Comparison of ENCODE assay signal across 8 mouse cellular contexts in the genomic region with DNA sequence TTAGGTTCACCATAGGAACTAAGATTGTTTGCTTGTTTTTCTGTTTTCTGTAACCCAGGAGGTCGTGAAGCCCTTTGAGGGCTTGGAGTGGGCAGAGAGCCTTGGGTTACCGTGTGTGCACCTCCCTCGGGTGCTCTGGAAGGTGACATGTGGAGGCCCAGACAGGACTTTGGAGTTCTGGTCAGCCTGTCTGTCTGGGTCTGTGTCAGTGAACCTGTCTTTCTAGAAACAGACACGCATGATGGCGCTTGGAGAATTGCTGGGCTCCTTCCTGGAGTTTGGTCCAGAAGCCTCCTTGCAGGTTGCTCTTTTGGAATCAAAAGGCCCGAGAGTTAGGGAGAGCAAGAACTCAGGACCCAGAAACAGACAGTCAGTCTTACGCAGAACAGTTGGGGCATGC. TPM values are rescaled to one million over a fixed set of nuclear protein-coding genes. Genes with fewer than 3 reads are reported as not detected.
DNase-seq lines count a peak whose midpoint lies in the region; ATAC-seq and TF ChIP-seq lines count a peak whose summit lies in the region.

No protein-coding gene starts in this region.

- peaks cover under 1% of the 10 kb centered on the region for H3K4me1 ChIP-seq in ES-Bruce4 (ENCODE audit: control insufficient read depth, insufficient read depth, low read length)
- peaks cover 53% of the 10 kb centered on the region for H3K4me1 ChIP-seq in heart, embryonic 13.5 days
- peaks cover 28% of the 10 kb centered on the region for H3K4me1 ChIP-seq in olfactory bulb, adult 2 months (ENCODE audit: control insufficient read depth, insufficient read depth, low read length)

- H3K36me3 ChIP-seq in ES-Bruce4 (ENCODE audit: control insufficient read depth, insufficient read depth, low read length, poor library complexity, severe bottlenecking), result peaks cover 54% of the 10 kb centered on the region
- peaks cover 71% of the 10 kb centered on the region for H3K36me3 ChIP-seq in heart, embryonic 13.5 days

- peak overlapping the region; percentile 69 for H3K4me2 ChIP-seq in heart, embryonic 13.5 days

- DNase-seq in adrenal gland, postnatal 10 days, result peak; percentile 26
- no peak for DNase-seq in adrenal gland, adult 18-20 months (ENCODE audit: low spot score in 2 of 2)
- DNase-seq in kidney, postnatal 36 days, result peak; percentile 78 to 81
- DNase-seq in adrenal gland, adult (ENCODE audit: inconsistent age in 2 of 2, low spot score in 1 of 2), result no peak
- no peak for DNase-seq in Muller cell, postnatal 12 days (ENCODE audit: inconsistent ontology term)

- H3K9me3 ChIP-seq in ES-Bruce4 (replicated peaks; ENCODE audit: control insufficient read depth, insufficient read depth, low read length, poor library complexity, severe bottlenecking), result no peaks in the 10 kb centered on the region
- H3K9me3 ChIP-seq in heart, embryonic 13.5 days, result no peaks in the 10 kb centered on the region

- peak overlapping the region; percentile 70 for H3K4me3 ChIP-seq in ES-Bruce4 (ENCODE audit: low read depth, low read length)
- peak overlapping the region; percentile 93 for H3K4me3 ChIP-seq in heart, embryonic 13.5 days
- H3K4me3 ChIP-seq in olfactory bulb, adult 2 months (ENCODE audit: insufficient read depth, low read depth, low read length), result no peak overlapping the region

- TF ChIP-seq POLR2A in ES-Bruce4 (IDR thresholded peaks at IDR 0.05; ENCODE audit: insufficient read depth, low read length), result no peak
- no peak for TF ChIP-seq POLR2A in olfactory bulb, adult 2 months (IDR thresholded peaks at IDR 0.05; ENCODE audit: insufficient read depth, low read depth, low read length)

- no peak for TF ChIP-seq EP300 in ES-Bruce4 (IDR thresholded peaks at IDR 0.05; ENCODE audit: insufficient read depth, low read depth, low read length)

- peak overlapping the region; percentile 82 for H3K9ac ChIP-seq in ES-Bruce4 (ENCODE audit: low read depth, poor library complexity, severe bottlenecking)
- peak overlapping the region; percentile 80 for H3K9ac ChIP-seq in heart, embryonic 13.5 days

- no peaks in the 10 kb centered on the region for H3K27me3 ChIP-seq in ES-Bruce4 (ENCODE audit: control insufficient read depth, insufficient read depth, low read length, poor library complexity, severe bottlenecking)
- H3K27me3 ChIP-seq in heart, embryonic 13.5 days (replicated peaks), result no peaks in the 10 kb centered on the region

- 55% methylated on average over 7 of the region's 7 CpGs for WGBS in heart, embryonic 13.5 days
- 66% methylated on average over 7 of the region's 7 CpGs for WGBS in olfactory bulb, adult 2 months

- no peak for TF ChIP-seq CTCF in ES-Bruce4 (IDR thresholded peaks at IDR 0.05; ENCODE audit: low read depth, low read length)
- no peak for TF ChIP-seq CTCF in olfactory bulb, adult 2 months (IDR thresholded peaks at IDR 0.05; ENCODE audit: insufficient read depth, low read depth, low read length)

- peak overlapping the region; percentile 98 for H3K27ac ChIP-seq in ES-Bruce4 (ENCODE audit: insufficient read depth, low read length)
- peak overlapping the region; percentile 96 for H3K27ac ChIP-seq in heart, embryonic 13.5 days (replicated peaks)
- peak overlapping the region; percentile 86 for H3K27ac ChIP-seq in olfactory bulb, adult 2 months (ENCODE audit: insufficient read depth, low read depth, low read length)

- no peak for ATAC-seq in heart, embryonic 13.5 days (ENCODE audit: extremely low read depth, insufficient number of reproducible peaks, low FRiP score, low TSS enrichment)

RNA-seq across cellular contexts. Expression of a gene that starts 0.7 kb away (rescaled TPM):
- 100 to 1,000 TPM; 527 to 606 TPM for total RNA-seq in adrenal gland, postnatal 10 days (2021)
- total RNA-seq in adrenal gland, adult 18-20 months (2021), result 1,000 to 10,000 TPM; 1,437 to 1,911 TPM
- 5,956 and 6,533 TPM in 2 replicates for polyA plus RNA-seq in ES-Bruce4 (2011; ENCODE audit: insufficient read depth, insufficient read length, low read depth, missing spikeins)
- polyA plus RNA-seq in heart, embryonic 13.5 days (2015; fragmentation: Nextera tagmentation; extraction: Ambion mirVana), result 5,089 and 5,516 TPM in 2 replicates
- 553 and 835 TPM in 2 replicates for polyA plus RNA-seq in olfactory bulb, adult 2 months (2012; ENCODE audit: insufficient read depth, insufficient read length, low replicate concordance, missing spikeins)

RNA-seq across cellular contexts. Expression of a gene that starts 6.3 kb away (rescaled TPM):
- 10 to 100 TPM; 52.7 to 53.6 TPM for total RNA-seq in adrenal gland, postnatal 10 days (2021)
- total RNA-seq in adrenal gland, adult 18-20 months (2021), result 10 to 100 TPM; 58.2 to 64.3 TPM
- polyA plus RNA-seq in ES-Bruce4 (2011; ENCODE audit: insufficient read depth, insufficient read length, low read depth, missing spikeins), result 250 and 287 TPM in 2 replicates
- polyA plus RNA-seq in heart, embryonic 13.5 days (2015; fragmentation: Nextera tagmentation; extraction: Ambion mirVana), result 124 and 139 TPM in 2 replicates
- not detected in 2 replicates for polyA plus RNA-seq in olfactory bulb, adult 2 months (2012; ENCODE audit: insufficient read depth, insufficient read length, low replicate concordance, missing spikeins)

RNA-seq across cellular contexts. Expression of a gene that starts 21.3 kb away (rescaled TPM):
- total RNA-seq in adrenal gland, postnatal 10 days (2021), result under 1 TPM; 0.64 to 0.69 TPM
- 1 to 10 TPM in 1 of 2 experiments, under 1 TPM in 1; 0.66 to 2.6 TPM for total RNA-seq in adrenal gland, adult 18-20 months (2021)
- 1.3 and 2.4 TPM in 2 replicates for polyA plus RNA-seq in ES-Bruce4 (2011; ENCODE audit: insufficient read depth, insufficient read length, low read depth, missing spikeins)
- polyA plus RNA-seq in heart, embryonic 13.5 days (2015; fragmentation: Nextera tagmentation; extraction: Ambion mirVana), result 0.74 and 1.0 TPM in 2 replicates
- not detected in 2 replicates for polyA plus RNA-seq in olfactory bulb, adult 2 months (2012; ENCODE audit: insufficient read depth, insufficient read length, low replicate concordance, missing spikeins)

RNA-seq across cellular contexts. Expression of a gene that starts 22.5 kb away (rescaled TPM):
- 10 to 100 TPM; 50.2 to 58.9 TPM for total RNA-seq in adrenal gland, postnatal 10 days (2021)
- 10 to 100 TPM; 41.9 to 43.3 TPM for total RNA-seq in adrenal gland, adult 18-20 months (2021)
- 263 and 267 TPM in 2 replicates for polyA plus RNA-seq in ES-Bruce4 (2011; ENCODE audit: insufficient read depth, insufficient read length, low read depth, missing spikeins)
- 80.6 and 85.6 TPM in 2 replicates for polyA plus RNA-seq in heart, embryonic 13.5 days (2015; fragmentation: Nextera tagmentation; extraction: Ambion mirVana)
- polyA plus RNA-seq in olfactory bulb, adult 2 months (2012; ENCODE audit: insufficient read depth, insufficient read length, low replicate concordance, missing spikeins), result not detected in 2 replicates

RNA-seq across cellular contexts. Expression of a gene that starts 25.7 kb away (rescaled TPM):
- total RNA-seq in adrenal gland, postnatal 10 days (2021), result 10 to 100 TPM; 66.7 to 92.5 TPM
- total RNA-seq in adrenal gland, adult 18-20 months (2021), result 10 to 100 TPM; 40.4 to 61.6 TPM
- 24.4 and 26.7 TPM in 2 replicates for polyA plus RNA-seq in ES-Bruce4 (2011; ENCODE audit: insufficient read depth, insufficient read length, low read depth, missing spikeins)
- polyA plus RNA-seq in heart, embryonic 13.5 days (2015; fragmentation: Nextera tagmentation; extraction: Ambion mirVana), result 91.8 and 95.3 TPM in 2 replicates
- not detected in 2 replicates for polyA plus RNA-seq in olfactory bulb, adult 2 months (2012; ENCODE audit: insufficient read depth, insufficient read length, low replicate concordance, missing spikeins)

Comparison
In these comparisons a context has a peak if more than half of its experiments do, and no peak if none do; other contexts are left out.
1. DNase-seq: peak in adrenal gland, postnatal 10 days (single experiment) and kidney, postnatal 36 days (2 of 2); none in adrenal gland, adult 18-20 months (0 of 2), adrenal gland, adult (0 of 2) and Muller cell, postnatal 12 days (single experiment).
2. RNA of a gene that starts 6.3 kb away (polyA plus RNA-seq): 250 to 287 TPM in ES-Bruce4 and 124 to 139 TPM in heart, embryonic 13.5 days; not detected in olfactory bulb, adult 2 months; every median in the first group is over 100 times any median in the second.
3. Peak in every context shown above with its lines, with median percentiles within 50 percentile points of each other: H3K27ac ChIP-seq.